Mouse (Mus musculus) mature B cell (primary cell): ENCODE results near the gene Tmeff1.

Experiments used
- in situ Hi-C: fragments of 300-500 bp; cut with MboI; formaldehyde crosslinking; loops from 2 replicates; pipeline ENCODE4 v1.14.3; 2019

Gene Tmeff1

GRCm38 (mm10) chr4:48564962-48565361 lies 20.0 kb upstream of the Tmeff1 start:
- in situ Hi-C loops: no loop called here

- in situ Hi-C loops: no loop called here
Measured at GRCm38 (mm10) chr4:48576361-48576760, 8.6 kb upstream of the Tmeff1 start.

GRCm38 (mm10) chr4:48577831-48578230 lies 7.1 kb upstream of the Tmeff1 start:
- in situ Hi-C loops: no loop called here

GRCm38 (mm10) chr4:48578399-48578798 lies 6.6 kb upstream of the Tmeff1 start:
- in situ Hi-C loops: no loop called here

GRCm38 (mm10) chr4:48579475-48580110 lies 5.4 kb upstream of the Tmeff1 start:
- in situ Hi-C loops: no loop called here

- in situ Hi-C loops: no loop called here
Measured at GRCm38 (mm10) chr4:48581201-48581600, 3.8 kb upstream of the Tmeff1 start.

GRCm38 (mm10) chr4:48581993-48582392 lies 3.0 kb upstream of the Tmeff1 start:
- in situ Hi-C loops: no loop called here

GRCm38 (mm10) chr4:48582941-48583340 lies 2.0 kb upstream of the Tmeff1 start:
- in situ Hi-C loops: no loop called here

GRCm38 (mm10) chr4:48585241-48586098 lies 496 bp downstream of the Tmeff1 start:
- in situ Hi-C loops: no loop called here

GRCm38 (mm10) chr4:48586099-48586821 lies 1.3 kb downstream of the Tmeff1 start:
- in situ Hi-C loops: no loop called here

GRCm38 (mm10) chr4:48587526-48587925 lies 2.6 kb downstream of the Tmeff1 start:
- in situ Hi-C loops: no loop called here

- in situ Hi-C loops: no loop called here
Measured at GRCm38 (mm10) chr4:48588576-48588975, 3.6 kb downstream of the Tmeff1 start.

GRCm38 (mm10) chr4:48590862-48591261 lies 5.9 kb downstream of the Tmeff1 start:
- in situ Hi-C loops: no loop called here

GRCm38 (mm10) chr4:48591390-48591789 lies 6.4 kb downstream of the Tmeff1 start:
- in situ Hi-C loops: no loop called here

- in situ Hi-C loops: no loop called here
Measured at GRCm38 (mm10) chr4:48592328-48592727, 7.4 kb downstream of the Tmeff1 start.

GRCm38 (mm10) chr4:48592844-48593243 lies 7.9 kb downstream of the Tmeff1 start:
- in situ Hi-C loops: no loop called here

GRCm38 (mm10) chr4:48596111-48596510 lies 11.1 kb downstream of the Tmeff1 start:
- in situ Hi-C loops: no loop called here

- in situ Hi-C loops: no loop called here
Measured at GRCm38 (mm10) chr4:48605650-48606049, 20.7 kb downstream of the Tmeff1 start.

- in situ Hi-C loops: no loop called here
Measured at GRCm38 (mm10) chr4:48609485-48609884, 24.5 kb downstream of the Tmeff1 start.

- in situ Hi-C loops: no loop called here
Measured at GRCm38 (mm10) chr4:48610251-48610650, 25.3 kb downstream of the Tmeff1 start.

GRCm38 (mm10) chr4:48615483-48615882 lies 30.5 kb downstream of the Tmeff1 start:
- in situ Hi-C loops: no loop called here

- in situ Hi-C loops: no loop called here
Measured at GRCm38 (mm10) chr4:48617201-48617600, 32.2 kb downstream of the Tmeff1 start.

- in situ Hi-C loops: no loop called here
Measured at GRCm38 (mm10) chr4:48620121-48620520, 35.1 kb downstream of the Tmeff1 start.
